Mouse (Mus musculus): ENCODE data around the gene Aldh16a1. TPM values are rescaled to one million over a fixed set of nuclear protein-coding genes. Genes with fewer than 3 reads are reported as not detected.
"Not testable (repeated sequence)": the region's sequence is repeated elsewhere in the genome, so short reads cannot be mapped to it uniquely, and the experiment has no call there.

Gene Aldh16a1
- total and polyA plus RNA-seq, 2 experiments from 2014 or later: 12.9 to 22.0 TPM

- Histone ChIP-seq H3K9ac (replicated peaks; ENCODE audit: low read length, poor library complexity, severe bottlenecking) (peak overlapping the region; percentile 77), H3K36me3 (ENCODE audit: insufficient read depth, low read length) (peaks cover 12% of the 10 kb centered on the region; the same call in 1 of the 2 replicates), H3K9me3 (ENCODE audit: low read length) (no peaks in the 10 kb centered on the region), H3K4me2 (ENCODE audit: low read depth, low read length, poor library complexity, severe bottlenecking) (peak overlapping the region; percentile 69), H3K4me1 (ENCODE audit: insufficient read depth, low read length) (no peaks in the 10 kb centered on the region), H3K27ac (ENCODE audit: low read depth, low read length) (peak overlapping the region; percentile 94), H3K27me3 (ENCODE audit: insufficient read depth, low read length) (no peaks in the 10 kb centered on the region), H3K4me3 (ENCODE audit: low read depth, low read length) (peak overlapping the region; percentile 58)
- 2% methylated on average over 5 of the region's 5 CpGs for WGBS
- ATAC-seq (ENCODE audit: low FRiP score) (no peak), DNase-seq (ENCODE audit: low spot score) (no peak)
- TF ChIP-seq CTCF (IDR thresholded peaks at IDR 0.05): no peak
These were observed 798 bp downstream of the Aldh16a1 start for GRCm38 (mm10) chr7:45153586-45153985.

GRCm38 (mm10) chr7:45153052-45153451 is 1.3 kb downstream of the Aldh16a1 start:
- H3K27ac ChIP-seq (ENCODE audit: low read depth, low read length); H3K36me3 ChIP-seq (ENCODE audit: insufficient read depth, low read length); H3K9me3 ChIP-seq (ENCODE audit: low read length); ATAC-seq (ENCODE audit: low FRiP score); H3K4me1 ChIP-seq (ENCODE audit: insufficient read depth, low read length); H3K4me3 ChIP-seq (ENCODE audit: low read depth, low read length); DNase-seq (ENCODE audit: low spot score); H3K9ac ChIP-seq (replicated peaks; ENCODE audit: low read length, poor library complexity, severe bottlenecking); H3K4me2 ChIP-seq (ENCODE audit: low read depth, low read length, poor library complexity, severe bottlenecking); H3K27me3 ChIP-seq (ENCODE audit: insufficient read depth, low read length): not testable (repeated sequence)
- WGBS: 84% methylated on average over 2 of the region's 2 CpGs

- WGBS: 68% methylated on average over 11 of the region's 11 CpGs
- TF ChIP-seq CTCF (IDR thresholded peaks at IDR 0.05): no peak
- DNase-seq (ENCODE audit: low spot score): no peak
These were observed 3.1 kb downstream of the Aldh16a1 start for GRCm38 (mm10) chr7:45151303-45151702.

GRCm38 (mm10) chr7:45150321-45150720 is 4.1 kb downstream of the Aldh16a1 start:
- TF ChIP-seq CTCF (IDR thresholded peaks at IDR 0.05): no peak
- 62% methylated on average over 4 of the region's 4 CpGs for WGBS
- no peak overlapping the region for H3K27ac ChIP-seq (ENCODE audit: low read depth, low read length)

More at GRCm38 (mm10) chr7:45151303-45151702, 3.1 kb downstream of the Aldh16a1 start:
- no peak overlapping the region for H3K9ac ChIP-seq (replicated peaks; ENCODE audit: low read length, poor library complexity, severe bottlenecking)
- H3K27me3 ChIP-seq (ENCODE audit: insufficient read depth, low read length): no peaks in the 10 kb centered on the region
- no peak overlapping the region for H3K4me3 ChIP-seq (ENCODE audit: low read depth, low read length)
- H3K36me3 ChIP-seq (ENCODE audit: insufficient read depth, low read length): 0 out of 2 replicates have a peak, but pooled peaks cover 2% of the 10 kb centered on the region
- no peaks in the 10 kb centered on the region for H3K9me3 ChIP-seq (ENCODE audit: low read length)
- no peak overlapping the region for H3K4me2 ChIP-seq (ENCODE audit: low read depth, low read length, poor library complexity, severe bottlenecking)
- ATAC-seq (ENCODE audit: low FRiP score): no peak
- no peaks in the 10 kb centered on the region for H3K4me1 ChIP-seq (ENCODE audit: insufficient read depth, low read length)
- H3K27ac ChIP-seq (ENCODE audit: low read depth, low read length): no peak overlapping the region

GRCm38 (mm10) chr7:45149545-45149944 is 4.8 kb downstream of the Aldh16a1 start:
- Histone ChIP-seq H3K9me3 (ENCODE audit: low read length) (no peaks in the 10 kb centered on the region), H3K4me1 (ENCODE audit: insufficient read depth, low read length) (no peaks in the 10 kb centered on the region), H3K27me3 (ENCODE audit: insufficient read depth, low read length) (no peaks in the 10 kb centered on the region), H3K27ac (ENCODE audit: low read depth, low read length) (no peak overlapping the region), H3K4me2 (ENCODE audit: low read depth, low read length, poor library complexity, severe bottlenecking) (no peak overlapping the region), H3K36me3 (ENCODE audit: insufficient read depth, low read length) (peaks cover 5% of the 10 kb centered on the region; the same call in 1 of the 2 replicates), H3K9ac (replicated peaks; ENCODE audit: low read length, poor library complexity, severe bottlenecking) (0 out of 2 replicates have a peak overlapping the region, but pooled peaks have one; percentile 3), H3K4me3 (ENCODE audit: low read depth, low read length) (no peak overlapping the region)
- 29% methylated on average over 6 of the region's 6 CpGs for WGBS
- ATAC-seq (ENCODE audit: low FRiP score) (no peak), DNase-seq (ENCODE audit: low spot score) (no peak)
- no peak for TF ChIP-seq CTCF (IDR thresholded peaks at IDR 0.05)

More at GRCm38 (mm10) chr7:45150321-45150720, 4.1 kb downstream of the Aldh16a1 start:
- peaks cover 5% of the 10 kb centered on the region; the same call in 1 of the 2 replicates for H3K36me3 ChIP-seq (ENCODE audit: insufficient read depth, low read length)
- ATAC-seq (ENCODE audit: low FRiP score) (no peak), DNase-seq (ENCODE audit: low spot score) (no peak)
- no peak overlapping the region for H3K4me3 ChIP-seq (ENCODE audit: low read depth, low read length)
- no peaks in the 10 kb centered on the region for H3K9me3 ChIP-seq (ENCODE audit: low read length)
- no peaks in the 10 kb centered on the region for H3K27me3 ChIP-seq (ENCODE audit: insufficient read depth, low read length)
- H3K4me2 ChIP-seq (ENCODE audit: low read depth, low read length, poor library complexity, severe bottlenecking): no peak overlapping the region
- no peaks in the 10 kb centered on the region for H3K4me1 ChIP-seq (ENCODE audit: insufficient read depth, low read length)
- H3K9ac ChIP-seq (replicated peaks; ENCODE audit: low read length, poor library complexity, severe bottlenecking): no peak overlapping the region

- TF ChIP-seq CTCF (IDR thresholded peaks at IDR 0.05): no peak
- H3K36me3 ChIP-seq (ENCODE audit: insufficient read depth, low read length): peaks cover 5% of the 10 kb centered on the region; the same call in 1 of the 2 replicates
- no peak overlapping the region for H3K4me2 ChIP-seq (ENCODE audit: low read depth, low read length, poor library complexity, severe bottlenecking)
- WGBS: 64% methylated on average over 4 of the region's 4 CpGs
- no peak for ATAC-seq (ENCODE audit: low FRiP score)
- H3K27me3 ChIP-seq (ENCODE audit: insufficient read depth, low read length): no peaks in the 10 kb centered on the region
- H3K9me3 ChIP-seq (ENCODE audit: low read length): no peaks in the 10 kb centered on the region
- no peaks in the 10 kb centered on the region for H3K4me1 ChIP-seq (ENCODE audit: insufficient read depth, low read length)
- H3K9ac ChIP-seq (replicated peaks; ENCODE audit: low read length, poor library complexity, severe bottlenecking): no peak overlapping the region
- H3K27ac ChIP-seq (ENCODE audit: low read depth, low read length): no peak overlapping the region
- H3K4me3 ChIP-seq (ENCODE audit: low read depth, low read length): no peak overlapping the region
- DNase-seq (ENCODE audit: low spot score): no peak
These were observed 5.8 kb downstream of the Aldh16a1 start for GRCm38 (mm10) chr7:45148534-45149098.
